Mouse (Mus musculus) kidney, embryonic 15.5 days (tissue): ENCODE measurements around the gene Olfr684. TPM values are rescaled to one million over a fixed set of nuclear protein-coding genes. Genes with fewer than 3 reads are reported as not detected.

ENCODE experiments used
- ATAC-seq: fragments of 200-750 bp; cut with Nextera tagmentation; replicated peaks from 2 replicates; pipeline ENCODE4 v1.8.0; 2017; ENCODE audit warnings: moderate TSS enrichment; ENCODE audit not compliant: low FRiP score
- H3K27ac ChIP-seq: fragments of 300-500 bp; sonication (generic); 2 replicates; pipeline ENCODE4 v1.5.1; 2015; ENCODE audit warnings: mild to moderate bottlenecking, inconsistent platforms
- H3K27me3 ChIP-seq: fragments of 300-500 bp; sonication (generic); 2 replicates; pipeline ENCODE4 v1.6.1; 2015; ENCODE audit warnings: inconsistent platforms
- H3K36me3 ChIP-seq: fragments of 300-500 bp; sonication (generic); 2 replicates; pipeline ENCODE4 v1.6.1; 2015; ENCODE audit warnings: inconsistent platforms
- H3K4me1 ChIP-seq: fragments of 300-500 bp; sonication (generic); 2 replicates; pipeline ENCODE4 v1.6.1; 2015; ENCODE audit warnings: inconsistent platforms
- H3K4me2 ChIP-seq: fragments of 300-500 bp; sonication (generic); 2 replicates; pipeline ENCODE4 v1.6.1; 2015; ENCODE audit warnings: moderate library complexity, mild to moderate bottlenecking, inconsistent platforms
- H3K4me3 ChIP-seq: fragments of 300-500 bp; sonication (generic); replicated peaks from 2 replicates; pipeline ENCODE4 v1.5.1; 2015; ENCODE audit warnings: mild to moderate bottlenecking, inconsistent platforms
- H3K9ac ChIP-seq: fragments of 300-500 bp; sonication (generic); 2 replicates; pipeline ENCODE4 v1.6.1; 2015; ENCODE audit warnings: mild to moderate bottlenecking, inconsistent platforms
- H3K9me3 ChIP-seq: fragments of 300-500 bp; sonication (generic); replicated peaks from 2 replicates; pipeline ENCODE4 v1.6.1; 2016; ENCODE audit warnings: inconsistent platforms
- WGBS: fragments of 180-500 bp; shearing (Covaris S2); methylation state at CpG from one replicate; pipeline ENCODE4 v1.1.7; 2015; ENCODE audit warnings: mixed read lengths; 5-methylcytosine and 5-hydroxymethylcytosine counted together
- polyA plus RNA-seq: library from polyadenylated mRNA; unstranded; fragments of >200 nt; fragmentation: Nextera tagmentation; extraction: Ambion mirVana; gene quantifications from 2 replicates; pipeline ENCODE4 v1.2.1, GENCODE M21; 2015

Olfr684 gene
- not detected in 2 replicates for polyA plus RNA-seq

DNA sequence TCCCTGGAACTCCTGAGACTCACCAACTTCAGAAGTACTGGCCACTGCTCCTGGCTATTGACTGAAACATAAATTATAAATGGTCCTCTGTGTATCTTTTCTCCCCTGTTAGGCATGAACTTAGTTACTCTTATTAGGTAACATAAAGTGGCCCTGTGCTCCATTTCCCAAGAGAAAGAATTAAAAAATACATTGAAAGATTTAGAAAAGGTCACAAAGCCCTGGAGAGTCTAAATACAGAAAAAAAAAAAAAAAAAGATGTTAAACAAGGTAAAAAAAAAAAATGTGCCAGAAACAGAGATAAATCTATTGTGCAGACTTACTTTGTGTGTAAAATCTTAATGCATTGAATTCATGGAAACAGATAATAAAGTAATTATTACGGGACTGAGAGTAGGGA is at the start of gene Olfr684:
Olfr684 (minus strand) TSS at position 101 of the 400 bp plus-strand sequence.
- Histone ChIP-seq H3K9me3 (no peaks in the 10 kb centered on the region), H3K27me3 (no peaks in the 10 kb centered on the region), H3K4me2 (no peak within 1 kb of the TSS), H3K36me3 (no peaks in the 10 kb centered on the region), H3K27ac (no peak within 1 kb of the TSS), H3K9ac (no peak within 1 kb of the TSS), H3K4me1 (no peaks in the 10 kb centered on the region), H3K4me3 (no peak within 1 kb of the TSS)
- 45% methylated on average over 1 of the region's 1 CpGs for WGBS
- no peak for ATAC-seq

DNA sequence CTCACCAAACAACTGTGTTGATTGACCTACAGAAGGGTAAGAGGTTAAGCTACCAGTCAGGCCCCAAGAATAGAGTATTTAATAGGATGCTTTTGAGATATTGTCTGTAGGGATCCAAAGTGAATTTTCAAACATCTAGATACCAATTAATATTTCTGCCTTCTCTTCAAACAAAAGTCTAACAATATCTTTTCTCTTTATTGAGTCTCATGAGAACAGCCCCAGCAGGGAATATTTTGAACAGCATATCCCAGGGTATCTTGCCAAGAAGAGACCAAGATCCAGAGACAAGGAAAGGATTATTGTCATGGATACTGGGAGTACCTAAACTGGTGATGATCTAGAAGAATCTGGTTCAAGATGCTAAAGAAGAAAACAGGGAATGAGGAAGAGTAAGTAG is 43.9 kb upstream of the Olfr684 start, which contains the start of gene Olfr686:
Olfr686 (minus strand) TSS at position 101 of the 400 bp plus-strand sequence.
- Histone ChIP-seq H3K27ac (no peak within 1 kb of the TSS), H3K4me2 (no peak within 1 kb of the TSS), H3K27me3 (no peaks in the 10 kb centered on the region), H3K9me3 (no peaks in the 10 kb centered on the region), H3K36me3 (no peaks in the 10 kb centered on the region), H3K9ac (no peak within 1 kb of the TSS), H3K4me3 (no peak within 1 kb of the TSS), H3K4me1 (no peaks in the 10 kb centered on the region)
- ATAC-seq, result no peak

DNA sequence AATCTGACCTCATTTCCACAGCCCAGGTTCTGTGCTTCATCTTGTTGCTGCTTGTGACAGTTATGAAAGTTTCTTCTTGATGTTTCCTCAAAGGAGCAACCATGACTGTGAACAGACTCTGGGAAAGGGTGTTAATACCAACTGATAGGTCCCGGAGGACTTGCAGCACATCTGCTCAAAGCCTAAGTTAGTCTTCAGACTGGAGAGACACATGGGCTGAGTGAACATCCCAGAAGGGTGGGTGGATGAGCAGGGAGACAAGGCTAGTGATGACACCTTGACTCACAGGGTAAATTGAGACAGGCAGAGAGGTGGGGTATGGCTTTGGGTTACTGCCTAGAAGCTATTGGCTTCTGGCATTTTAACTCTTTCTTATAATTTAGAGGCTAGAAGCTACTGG is 22.5 kb upstream of the Olfr684 start, which contains the start of gene Olfr685:
Olfr685 (minus strand) TSS at position 101 of the 400 bp plus-strand sequence.
- H3K36me3 ChIP-seq, result no peaks in the 10 kb centered on the region
- H3K27ac ChIP-seq, result no peak within 1 kb of the TSS
- ATAC-seq, result no peak
- no peak within 1 kb of the TSS for H3K4me2 ChIP-seq
- H3K9ac ChIP-seq, result no peak within 1 kb of the TSS
- H3K4me1 ChIP-seq, result no peaks in the 10 kb centered on the region
- H3K9me3 ChIP-seq, result no peaks in the 10 kb centered on the region
- WGBS, result 92% methylated on average over 1 of the region's 1 CpGs
- H3K4me3 ChIP-seq, result no peak within 1 kb of the TSS
- H3K27me3 ChIP-seq, result no peaks in the 10 kb centered on the region

DNA sequence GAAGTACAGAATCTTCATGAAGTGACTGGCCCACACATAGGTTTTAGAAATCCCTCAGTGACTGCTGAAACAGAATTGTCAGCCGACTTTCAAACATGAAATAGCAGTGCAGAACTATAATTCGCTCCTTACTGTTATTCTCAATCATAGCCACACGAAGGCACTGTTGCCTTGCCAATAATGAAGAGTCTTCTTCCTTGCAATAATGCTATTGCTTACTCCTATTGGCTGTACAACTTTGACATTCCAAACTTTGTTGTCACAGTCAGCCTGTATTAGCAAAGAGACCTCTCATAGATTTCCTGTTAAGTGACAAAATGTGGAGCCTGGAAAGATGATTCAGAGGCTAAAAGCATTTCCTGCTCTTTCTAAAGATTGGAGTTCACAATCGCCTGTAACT is 7.3 kb upstream of the Olfr684 start:
- no peak overlapping the region for H3K9ac ChIP-seq
- H3K4me3 ChIP-seq, result no peak overlapping the region
- H3K36me3 ChIP-seq, result no peaks in the 10 kb centered on the region
- H3K4me1 ChIP-seq, result no peaks in the 10 kb centered on the region
- no peaks in the 10 kb centered on the region for H3K9me3 ChIP-seq
- no peak overlapping the region for H3K4me2 ChIP-seq
- 53% methylated on average over 4 of the region's 4 CpGs for WGBS
- no peak for ATAC-seq
- no peaks in the 10 kb centered on the region for H3K27me3 ChIP-seq
- no peak overlapping the region for H3K27ac ChIP-seq

DNA sequence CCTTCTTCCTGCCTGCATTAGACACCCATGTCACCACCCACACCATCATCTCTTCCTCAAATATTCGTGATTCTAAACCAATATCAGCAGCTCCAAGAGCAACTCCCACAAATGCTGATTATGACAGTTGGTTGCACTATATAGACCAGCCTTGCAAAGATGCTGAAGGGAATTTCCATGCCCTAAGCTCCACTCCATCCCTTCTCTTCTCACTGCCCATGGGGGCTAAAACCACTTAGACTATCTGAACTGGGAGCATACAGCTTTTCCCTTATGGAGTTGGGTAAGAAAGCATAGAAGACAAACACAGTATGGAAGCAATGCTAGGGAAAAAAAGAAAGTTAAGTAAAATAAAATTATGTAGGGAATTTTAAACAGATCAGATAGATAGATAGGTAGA is 16.5 kb downstream of the Olfr684 start, which contains the start of gene Olfr683:
Olfr683 (minus strand) TSS at position 101 of the 400 bp plus-strand sequence.
- WGBS, result 69% methylated on average over 1 of the region's 1 CpGs
- Histone ChIP-seq H3K4me1 (no peaks in the 10 kb centered on the region), H3K27me3 (no peaks in the 10 kb centered on the region), H3K36me3 (no peaks in the 10 kb centered on the region), H3K9ac (no peak within 1 kb of the TSS), H3K4me2 (no peak within 1 kb of the TSS), H3K27ac (no peak within 1 kb of the TSS), H3K9me3 (no peaks in the 10 kb centered on the region), H3K4me3 (no peak within 1 kb of the TSS)
- no peak for ATAC-seq

DNA sequence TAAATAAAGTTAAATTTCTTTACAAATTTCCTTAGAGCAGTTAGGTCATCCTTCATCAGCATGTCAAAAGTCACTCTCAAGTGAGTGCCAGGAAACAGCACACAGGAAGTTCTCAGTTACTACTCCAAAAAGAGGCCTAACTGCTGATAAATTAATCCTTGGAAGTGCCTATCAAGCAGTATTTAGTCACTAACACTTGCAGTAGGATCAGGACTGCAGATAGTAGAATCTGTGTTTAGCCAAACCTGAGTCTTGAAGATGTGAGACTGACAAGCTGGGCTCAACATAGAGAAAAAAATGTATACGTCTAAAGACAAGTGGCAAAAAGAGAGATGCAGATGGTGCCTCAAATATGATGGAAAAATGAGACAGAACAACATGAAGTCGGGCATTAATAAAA is 22.2 kb downstream of the Olfr684 start:
- Histone ChIP-seq H3K36me3 (no peaks in the 10 kb centered on the region), H3K27ac (no peak overlapping the region), H3K27me3 (no peaks in the 10 kb centered on the region), H3K9me3 (no peaks in the 10 kb centered on the region), H3K9ac (no peak overlapping the region), H3K4me3 (no peak overlapping the region), H3K4me1 (no peaks in the 10 kb centered on the region), H3K4me2 (no peak overlapping the region)
- 80% methylated on average over 2 of the region's 2 CpGs for WGBS
- no peak for ATAC-seq

DNA sequence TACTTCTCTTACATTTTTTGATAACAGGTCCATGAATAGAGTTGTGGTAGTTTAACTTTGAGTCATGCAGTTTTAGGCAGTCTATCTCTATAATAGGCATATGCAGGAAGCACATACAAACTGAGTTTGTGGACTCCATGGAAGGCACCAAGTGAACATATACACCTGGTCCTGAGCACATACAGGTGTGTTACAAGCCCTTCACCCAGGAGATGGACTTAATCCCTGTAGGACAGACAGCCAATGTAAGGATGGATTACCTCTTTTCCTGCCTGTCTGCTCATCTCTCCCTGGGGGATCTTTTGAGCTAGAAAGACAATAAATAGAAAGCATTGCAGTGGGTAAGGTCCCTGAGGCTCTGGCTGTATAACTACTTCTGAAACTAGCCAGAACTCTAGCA is 46.9 kb downstream of the Olfr684 start, which contains the start of gene Olfr681:
Olfr681 (plus strand) TSS at position 301 of the 400 bp plus-strand sequence.
- H3K4me2 ChIP-seq, result no peak within 1 kb of the TSS
- ATAC-seq, result no peak
- H3K36me3 ChIP-seq, result no peaks in the 10 kb centered on the region
- no peaks in the 10 kb centered on the region for H3K27me3 ChIP-seq
- H3K4me3 ChIP-seq, result no peak within 1 kb of the TSS
- no peaks in the 10 kb centered on the region for H3K4me1 ChIP-seq
- no peak within 1 kb of the TSS for H3K9ac ChIP-seq
- no peaks in the 10 kb centered on the region for H3K9me3 ChIP-seq
- H3K27ac ChIP-seq, result no peak within 1 kb of the TSS

Other genes with a start within 250 kb of the Olfr684 start
- not detected in 2 replicates for gene Olfr667, start 242.2 kb downstream of the Olfr684 start, polyA plus RNA-seq
- not detected in 2 replicates for gene Olfr668, start 235.6 kb downstream of the Olfr684 start, polyA plus RNA-seq
- not detected in 2 replicates for gene Olfr669, start 229.4 kb downstream of the Olfr684 start, polyA plus RNA-seq
- not detected in 2 replicates for gene Olfr670, start 201.0 kb downstream of the Olfr684 start, polyA plus RNA-seq
- gene Olfr671, start 184.5 kb downstream of the Olfr684 start, polyA plus RNA-seq, result not detected in 2 replicates
- gene Olfr672, start 161.6 kb downstream of the Olfr684 start, polyA plus RNA-seq, result not detected in 2 replicates
- not detected in 2 replicates for gene Olfr675, start 135.2 kb downstream of the Olfr684 start, polyA plus RNA-seq
- not detected in 2 replicates for gene Olfr676, start 131.0 kb downstream of the Olfr684 start, polyA plus RNA-seq
- not detected in 2 replicates for gene Olfr677, start 112.3 kb downstream of the Olfr684 start, polyA plus RNA-seq
- gene Olfr678, start 99.2 kb downstream of the Olfr684 start, polyA plus RNA-seq, result not detected in 2 replicates
- gene Olfr679, start 82.4 kb downstream of the Olfr684 start, polyA plus RNA-seq, result not detected in 2 replicates
- not detected in 2 replicates for gene Olfr680-ps1, start 70.8 kb downstream of the Olfr684 start, polyA plus RNA-seq
- not detected in 2 replicates for gene Olfr681, start 46.8 kb downstream of the Olfr684 start, polyA plus RNA-seq
- not detected in 2 replicates for gene Olfr683, start 16.6 kb downstream of the Olfr684 start, polyA plus RNA-seq
- not detected in 2 replicates for gene Olfr685, start 22.4 kb upstream of the Olfr684 start, polyA plus RNA-seq
- not detected in 2 replicates for gene Olfr686, start 43.8 kb upstream of the Olfr684 start, polyA plus RNA-seq
- gene Olfr688, start 124.4 kb upstream of the Olfr684 start, polyA plus RNA-seq, result not detected in 2 replicates
- gene Olfr689, start 147.5 kb upstream of the Olfr684 start, polyA plus RNA-seq, result not detected in 2 replicates
- gene Olfr690, start 170.5 kb upstream of the Olfr684 start, polyA plus RNA-seq, result not detected in 2 replicates
- gene Olfr691, start 178.6 kb upstream of the Olfr684 start, polyA plus RNA-seq, result not detected in 2 replicates
- gene Olfr692, start 204.6 kb upstream of the Olfr684 start, polyA plus RNA-seq, result not detected in 2 replicates
- not detected in 2 replicates for gene Gm5901, start 211.4 kb upstream of the Olfr684 start, polyA plus RNA-seq
- 39.1 and 47.4 TPM in 2 replicates for gene Fam160a2, start 236.4 kb upstream of the Olfr684 start, polyA plus RNA-seq
- 0.08 TPM in 1 of 2 replicates, not detected in the other for gene Cnga4, start 240.9 kb upstream of the Olfr684 start, polyA plus RNA-seq